Comparison of ENCODE assay signal across 11 mouse cellular contexts in genomic region chr8:28579250-28579651, GRCm38 (mm10).
A peak's percentile ranks its signal among the peaks of the same experiment; 100 is the strongest.
DNase-seq lines count a peak whose midpoint lies in the region; ATAC-seq and TF ChIP-seq lines count a peak whose summit lies in the region.
"Had no signal": no experiment of that assay in that cellular context is flagged by ENCODE, and none has a peak within 500 bp of the region (broad histone marks: within the 10 kb centered on the region; RNA-seq: fewer than 3 reads in every experiment).

No protein-coding gene starts in this region.

- no peak for ATAC-seq in monocyte, adult 5-6 weeks (replicated peaks; ENCODE audit: insufficient number of reproducible peaks, low FRiP score, low TSS enrichment, poor library complexity, severe bottlenecking)
- ATAC-seq: intestine, embryonic 15.5 days had no signal

- intact Hi-C loops in heart, adult 2 months (cut with DNase I), result no loop called here
- intact Hi-C loops in left cerebral cortex, postnatal 10 days (cut with DNase I), result no loop called here
- intact Hi-C loops in left cerebral cortex, postnatal 36 days (cut with DNase I), result no loop called here

- 22% methylated on average over 8 of the region's 8 CpGs for WGBS in heart, adult 2 months

- H3K27ac ChIP-seq in heart, adult 2 months, result no peak overlapping the region
- no peak overlapping the region for H3K27ac ChIP-seq in cortical plate, adult 2 months (ENCODE audit: insufficient read depth, low read length)
- H3K27ac ChIP-seq: intestine, embryonic 15.5 days had no signal

- H3K4me1 ChIP-seq in heart, adult 2 months (ENCODE audit: control insufficient read depth, insufficient read depth, low read length), result no peaks in the 10 kb centered on the region
- no peaks in the 10 kb centered on the region; the same call in 1 of the 2 replicates for H3K4me1 ChIP-seq in cortical plate, adult 2 months (ENCODE audit: control insufficient read depth, insufficient read depth, low read length)
- H3K4me1 ChIP-seq: intestine, embryonic 15.5 days had no signal

- H3K27me3 ChIP-seq in heart, adult 2 months (ENCODE audit: control insufficient read depth, insufficient read depth, low read length), result no peaks in the 10 kb centered on the region
- H3K27me3 ChIP-seq: intestine, embryonic 15.5 days had no signal

- no peak for TF ChIP-seq EP300 in heart, adult 2 months (IDR thresholded peaks at IDR 0.05; ENCODE audit: insufficient read depth, low read depth, low read length)

- no peaks in the 10 kb centered on the region for H3K36me3 ChIP-seq in heart, adult 2 months (ENCODE audit: control insufficient read depth, insufficient read depth, low read length)
- H3K36me3 ChIP-seq: intestine, embryonic 15.5 days had no signal

- no peaks in the 10 kb centered on the region for H3K79me2 ChIP-seq in heart, adult 2 months (replicated peaks; ENCODE audit: control insufficient read depth, insufficient read depth, low read length)

- no peak overlapping the region for H3K4me3 ChIP-seq in heart, adult 2 months
- H3K4me3 ChIP-seq in cortical plate, adult 2 months (ENCODE audit: insufficient read depth, low read length), result no peak overlapping the region
- H3K4me3 ChIP-seq: intestine, embryonic 15.5 days had no signal

- DNase-seq in heart, adult 2 months, result no peak
- no peak for DNase-seq in heart, adult 8-10 months (ENCODE audit: low spot score)
- DNase-seq in left cerebral cortex, adult 18-20 months (ENCODE audit: low spot score in 2 of 2), result peak; percentile 34 to 43
- no peak for DNase-seq in left cerebral cortex, postnatal 10 days (ENCODE audit: extremely low spot score in 1 of 2, low spot score in 2 of 2)
- peak; percentile 37 to 47 for DNase-seq in left cerebral cortex, postnatal 36 days (ENCODE audit: low spot score in 2 of 2)
- DNase-seq in ovary, adult 18-20 months (ENCODE audit: low spot score), result no peak
- DNase-seq: cerebellum, adult 11-12 months; thymus, postnatal 36 days had no signal

- no peak overlapping the region for H3K9ac ChIP-seq in heart, adult 2 months (ENCODE audit: low read depth, low read length)
- H3K9ac ChIP-seq: intestine, embryonic 15.5 days had no signal

- peak; percentile 61 for TF ChIP-seq CTCF in heart, adult 2 months (IDR thresholded peaks at IDR 0.05)
- TF ChIP-seq CTCF in cortical plate, adult 2 months (IDR thresholded peaks at IDR 0.05; ENCODE audit: extremely low read depth, insufficient read depth, low read length), result peak; percentile 49

- TF ChIP-seq POLR2A in heart, adult 2 months (IDR thresholded peaks at IDR 0.05; ENCODE audit: insufficient read depth, low read depth, low read length), result no peak
- no peak for TF ChIP-seq POLR2A in cortical plate, adult 2 months (IDR thresholded peaks at IDR 0.05; ENCODE audit: extremely low read depth, insufficient read depth, low read length)

Comparison
In these comparisons a context has a peak if more than half of its experiments do, and no peak if none do; other contexts are left out.
1. DNase-seq: peak in left cerebral cortex, adult 18-20 months (2 of 2) and left cerebral cortex, postnatal 36 days (2 of 2); none in heart, adult 2 months (0 of 2), heart, adult 8-10 months (single experiment), left cerebral cortex, postnatal 10 days (0 of 2) and ovary, adult 18-20 months (single experiment).